Mouse (Mus musculus): Measurements from ENCODE around the gene Ppp2r5a. TPM values are rescaled to one million over a fixed set of nuclear protein-coding genes. Genes with fewer than 3 reads are reported as not detected.

Ppp2r5a gene
- total and polyA plus RNA-seq, 3 experiments, result 40.3 to 96.7 (median 62.0) TPM

GRCm38 (mm10) chr1:191362412-191362811, 40.7 kb downstream of the Ppp2r5a start:
- H3K4me1 ChIP-seq (ENCODE audit: control insufficient read depth in 1 of 2, insufficient read depth in 2 of 2), result no peaks in the 10 kb centered on the region
- no peak for DNase-seq (ENCODE audit: extremely low read depth)
- no peaks in the 10 kb centered on the region for H3K9me3 ChIP-seq (replicated peaks; ENCODE audit: low read length)
- peaks cover 46 to 88% of the 10 kb centered on the region in 2 experiments for H3K36me3 ChIP-seq (replicated peaks in 1 of 2; ENCODE audit: control insufficient read depth in 1 of 2, insufficient read depth in 1 of 2, low read length in 1 of 2)
- dilution Hi-C loops (cut with MboI; ENCODE audit: extremely low pct_ligation_motif_present, extremely low pct_unique_long_range_greater_than_20kb, low sequenced_read_pairs) (no loop called here), in situ Hi-C loops (cut with MboI; ENCODE audit: low pct_ligation_motif_present, low pct_unique_long_range_greater_than_20kb, low sequenced_read_pairs) (no loop called here)
- H3K4me2 ChIP-seq (ENCODE audit: insufficient read depth, low read depth, poor library complexity, severe bottlenecking), result no peak overlapping the region
- 0 out of 2 replicates have a peak, but pooled peaks cover 2% of the 10 kb centered on the region for H3K79me2 ChIP-seq (replicated peaks; ENCODE audit: control insufficient read depth, extremely low read depth, insufficient read depth, poor library complexity, severe bottlenecking)
- H3K27me3 ChIP-seq (replicated peaks), result no peaks in the 10 kb centered on the region
- no peak for TF ChIP-seq ZKSCAN1 (IDR thresholded peaks at IDR 0.05; ENCODE audit: borderline replicate concordance, low read depth, low read length)
- no peak for TF ChIP-seq GABPA (IDR thresholded peaks at IDR 0.05; ENCODE audit: insufficient replicate concordance, low read depth, low read length)
- no peak for TF ChIP-seq IRF4 (IDR thresholded peaks at IDR 0.05; ENCODE audit: low read depth, low read length)
- no peak for TF ChIP-seq POLR2A (IDR thresholded peaks at IDR 0.05; ENCODE audit: low read depth, low read length)
- no peak for TF ChIP-seq USF2 (conservative IDR thresholded peaks at IDR 0.05; ENCODE audit: low read depth, low read length)
- no peak for TF ChIP-seq RAD21 (IDR thresholded peaks at IDR 0.05; ENCODE audit: low read depth, low read length)
- H3K9ac ChIP-seq (ENCODE audit: insufficient read depth, low read depth), result no peak overlapping the region
- no peak overlapping the region for H3K4me3 ChIP-seq (replicated peaks in 1 of 3; ENCODE audit: low read depth in 2 of 3, low read length in 2 of 3, poor library complexity in 1 of 3)
- no peak overlapping the region for H3K27ac ChIP-seq (ENCODE audit: insufficient read depth, low read depth)

GRCm38 (mm10) chr1:191359478-191359877, 43.6 kb downstream of the Ppp2r5a start:
- in situ Hi-C loops (cut with MboI; ENCODE audit: low pct_ligation_motif_present, low pct_unique_long_range_greater_than_20kb, low sequenced_read_pairs) (no loop called here), dilution Hi-C loops (cut with MboI; ENCODE audit: extremely low pct_ligation_motif_present, extremely low pct_unique_long_range_greater_than_20kb, low sequenced_read_pairs) (no loop called here)
- TF ChIP-seq JUND (conservative IDR thresholded peaks at IDR 0.05; ENCODE audit: low read depth, low read length) (no peak), ELF1 (IDR thresholded peaks at IDR 0.05; ENCODE audit: low read depth, low read length) (no peak), HCFC1 (IDR thresholded peaks at IDR 0.05; ENCODE audit: low read depth, low read length) (no peak), ZC3H11A (IDR thresholded peaks at IDR 0.05; ENCODE audit: low read depth, low read length) (no peak), NRF1 (IDR thresholded peaks at IDR 0.05; ENCODE audit: low read depth, low read length) (no peak), MYC (IDR thresholded peaks at IDR 0.05; ENCODE audit: low read depth, low read length) (no peak), KAT2A (IDR thresholded peaks at IDR 0.05; ENCODE audit: insufficient replicate concordance, low read length) (no peak), MEF2A (IDR thresholded peaks at IDR 0.05; ENCODE audit: borderline replicate concordance, low read depth, low read length) (no peak), USF2 (conservative IDR thresholded peaks at IDR 0.05; ENCODE audit: low read depth, low read length) (no peak), MAZ (IDR thresholded peaks at IDR 0.05; ENCODE audit: low read depth, low read length) (no peak)
- H3K27me3 ChIP-seq (replicated peaks), result no peaks in the 10 kb centered on the region
- H3K4me1 ChIP-seq (ENCODE audit: control insufficient read depth in 1 of 2, insufficient read depth in 2 of 2), result no peaks in the 10 kb centered on the region
- no peaks in the 10 kb centered on the region for H3K79me2 ChIP-seq (replicated peaks; ENCODE audit: control insufficient read depth, extremely low read depth, insufficient read depth, poor library complexity, severe bottlenecking)
- peaks cover 51 to 90% of the 10 kb centered on the region in 2 experiments for H3K36me3 ChIP-seq (replicated peaks in 1 of 2; ENCODE audit: control insufficient read depth in 1 of 2, insufficient read depth in 1 of 2, low read length in 1 of 2)
- H3K4me2 ChIP-seq (ENCODE audit: insufficient read depth, low read depth, poor library complexity, severe bottlenecking), result no peak overlapping the region
- H3K9me3 ChIP-seq (replicated peaks; ENCODE audit: low read length), result no peaks in the 10 kb centered on the region
- no peak overlapping the region for H3K9ac ChIP-seq (ENCODE audit: insufficient read depth, low read depth)
- H3K4me3 ChIP-seq (replicated peaks in 1 of 3; ENCODE audit: low read depth in 2 of 3, low read length in 2 of 3, poor library complexity in 1 of 3), result no peak overlapping the region
- no peak overlapping the region for H3K27ac ChIP-seq (ENCODE audit: insufficient read depth, low read depth)
- DNase-seq (ENCODE audit: extremely low read depth), result no peak

All from CH12.LX (cell line).